Mouse (Mus musculus): Measurements from ENCODE around the gene Actrt2. TPM values are rescaled to one million over a fixed set of nuclear protein-coding genes. Genes with fewer than 3 reads are reported as not detected.

Gene Actrt2
- not detected in 2 replicates for total RNA-seq (2021)
- long read RNA-seq = 0 reads

DNA sequence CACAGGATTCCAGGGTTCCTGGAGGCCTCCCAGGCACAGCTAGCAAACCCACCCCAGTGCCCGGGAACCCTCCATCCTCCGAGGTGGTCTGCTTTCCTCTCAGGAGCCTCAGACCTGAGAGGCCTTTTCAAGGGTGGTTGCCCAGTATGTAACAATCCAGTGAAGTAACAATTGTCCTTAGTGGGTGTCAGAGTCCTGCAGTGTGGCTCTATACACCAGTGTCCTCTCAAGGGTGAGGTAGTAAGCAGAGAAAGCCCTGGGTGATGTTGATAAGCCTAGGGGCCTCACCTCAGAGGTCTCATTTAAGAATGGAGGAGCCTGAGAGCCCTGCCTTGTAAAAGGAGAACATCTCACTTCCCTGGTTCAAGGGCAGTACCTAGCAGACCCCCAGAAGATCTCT lies at the start of gene Actrt2:
TSS of gene Actrt2 (minus strand) at position 101 of the 400 bp plus-strand sequence.
- no peak for DNase-seq

DNA sequence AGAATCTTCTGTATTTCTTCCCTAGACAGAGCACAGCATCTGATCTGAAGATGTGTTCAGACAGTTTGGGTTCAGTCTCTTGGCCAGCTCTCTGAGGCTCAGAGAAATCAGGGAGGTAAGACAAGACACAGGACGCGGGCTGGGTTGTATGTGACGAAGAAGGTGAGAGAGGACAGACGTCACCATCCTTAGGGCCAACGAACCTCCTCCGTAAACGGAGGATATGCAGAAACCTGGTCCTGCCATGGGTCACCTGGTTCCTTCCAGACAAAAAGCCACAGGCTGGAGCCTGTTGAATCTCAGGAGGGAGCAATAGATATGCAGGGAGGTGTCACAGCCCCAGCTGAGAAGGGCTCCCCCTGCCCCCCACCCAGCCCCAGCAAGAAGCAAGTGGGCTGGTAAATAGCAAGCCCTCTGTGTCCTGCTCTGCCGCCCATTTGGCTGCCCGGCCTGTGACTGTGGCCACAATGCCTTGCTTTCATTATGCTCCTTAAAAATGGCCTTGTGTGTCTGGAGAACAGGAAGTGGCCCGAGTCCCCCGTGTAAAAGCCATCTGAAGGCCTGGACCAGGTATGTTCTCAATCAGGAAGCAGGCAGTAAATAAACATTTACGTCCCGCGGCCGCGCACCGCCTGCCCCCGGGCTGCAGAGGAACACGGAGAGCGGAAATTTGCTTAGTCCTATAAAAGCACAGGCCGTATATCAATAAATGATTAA lies 41.9 kb upstream of the Actrt2 start:
- DNase-seq = no peak

DNA sequence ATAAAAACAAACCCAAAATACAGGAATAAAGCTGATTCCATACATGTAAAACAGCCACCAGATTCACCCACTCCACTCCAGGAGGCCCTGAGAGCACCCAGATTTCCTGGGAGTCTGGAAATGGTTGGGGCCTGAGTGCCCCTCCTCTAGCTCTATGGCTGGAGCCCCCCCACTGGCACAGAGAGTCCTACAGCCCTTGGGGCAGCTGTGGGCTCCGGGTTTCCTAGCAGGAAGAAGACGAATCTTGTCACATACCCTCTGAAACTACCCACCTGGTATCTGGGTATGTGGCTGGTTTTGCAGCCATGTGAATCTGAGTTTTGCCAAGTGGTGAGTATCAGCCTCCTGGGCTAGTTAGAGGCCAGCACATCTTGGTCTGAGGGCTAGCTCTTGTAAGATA lies 41.1 kb upstream of the Actrt2 start:
- DNase-seq = no peak

DNA sequence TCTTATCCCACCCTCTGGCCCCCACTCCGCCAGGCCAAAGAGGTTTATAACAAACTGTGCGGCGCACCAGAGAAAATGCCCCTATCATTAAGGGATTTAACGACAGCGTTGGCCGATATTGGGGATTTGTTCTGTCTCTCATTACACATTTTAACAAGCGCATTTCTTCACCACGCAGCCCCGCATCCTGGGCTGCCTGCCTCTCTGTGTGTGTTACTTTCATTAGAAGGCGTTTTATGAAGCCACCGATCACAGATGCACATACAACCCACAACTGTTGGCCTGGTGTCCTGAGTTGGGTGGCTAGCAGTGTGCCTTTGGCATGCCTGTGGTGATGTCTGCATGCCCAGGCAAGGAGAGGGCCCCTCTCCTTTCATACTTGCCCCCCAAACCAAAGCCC lies 40.6 kb upstream of the Actrt2 start:
- no peak for DNase-seq

DNA sequence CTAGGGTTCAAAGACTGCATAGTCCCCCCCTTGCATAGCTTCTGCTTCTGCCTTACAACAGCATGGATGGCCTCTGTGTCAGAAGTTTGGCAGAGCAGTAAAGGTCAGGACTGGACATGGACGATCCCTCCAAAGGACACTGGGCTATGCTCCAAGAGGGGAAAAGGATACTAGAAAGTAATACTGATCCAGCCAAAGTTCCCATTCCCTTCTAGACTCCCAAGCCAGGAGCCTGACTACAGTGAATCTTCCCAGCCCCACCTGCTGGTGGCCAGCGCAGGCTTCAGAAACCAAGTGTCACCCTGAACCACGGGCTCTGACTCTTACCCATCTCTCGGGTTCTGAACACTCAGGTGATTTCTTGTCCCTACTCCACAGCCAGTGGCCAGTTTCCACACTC lies 39.9 kb upstream of the Actrt2 start:
- no peak for DNase-seq

DNA sequence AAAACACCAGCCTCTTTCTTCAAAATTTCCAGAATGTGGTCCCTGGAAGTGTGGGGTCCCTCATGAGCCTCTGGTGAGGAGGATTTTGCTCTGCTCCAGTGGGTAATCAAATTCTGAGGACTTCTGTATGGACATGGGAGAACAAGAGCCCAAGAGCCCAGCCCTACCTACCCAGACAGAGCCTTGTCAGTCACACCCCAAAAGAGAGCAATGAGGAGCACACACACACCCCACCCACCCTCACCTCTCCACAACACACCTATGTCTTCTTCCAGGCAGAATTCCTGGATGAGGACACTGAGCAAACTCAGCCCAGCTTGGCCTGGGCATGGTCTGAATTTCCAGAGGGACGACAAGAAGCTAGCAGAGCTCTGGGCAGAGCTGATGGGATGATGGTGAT lies 38.8 kb upstream of the Actrt2 start:
- no peak for DNase-seq

DNA sequence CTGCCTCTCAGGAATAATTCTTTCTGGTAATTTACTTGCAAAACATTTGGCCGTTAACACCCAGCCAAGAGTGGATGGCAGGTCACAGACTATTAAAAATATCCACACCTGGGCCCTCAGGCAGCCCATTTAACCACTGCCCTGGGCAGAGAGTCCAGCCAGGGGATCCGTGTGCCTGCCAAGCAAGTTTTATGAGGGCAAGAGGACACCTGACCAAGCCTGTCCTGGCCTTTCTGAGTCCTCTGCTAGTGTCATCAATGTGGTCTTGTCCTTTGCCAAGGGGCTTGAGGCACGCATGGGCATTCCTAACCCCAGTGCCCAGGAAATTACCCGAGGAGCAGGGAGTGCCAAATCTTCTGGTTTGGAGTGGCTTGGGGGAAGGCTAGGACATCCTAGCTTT lies 38.0 kb upstream of the Actrt2 start:
- no peak for DNase-seq

DNA sequence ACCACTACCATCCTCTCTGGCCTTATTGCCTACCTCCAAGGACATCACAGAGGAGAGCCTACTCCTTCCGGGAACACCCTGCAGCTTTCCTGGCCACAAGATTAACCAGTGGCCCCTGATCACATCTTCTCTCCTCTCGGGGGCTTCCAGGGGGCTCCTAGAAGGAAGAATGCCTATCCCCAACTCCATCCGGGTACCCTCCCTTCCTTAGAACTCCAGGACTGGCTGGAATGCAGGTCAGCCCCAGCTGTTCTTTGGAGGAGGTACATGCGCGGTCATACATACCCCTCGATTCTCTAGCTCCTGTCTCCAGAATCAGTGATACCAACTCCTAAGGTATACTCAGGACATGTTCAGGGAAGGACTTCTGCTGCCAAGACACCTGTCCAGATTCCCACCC lies 37.4 kb upstream of the Actrt2 start:
- no peak for DNase-seq

DNA sequence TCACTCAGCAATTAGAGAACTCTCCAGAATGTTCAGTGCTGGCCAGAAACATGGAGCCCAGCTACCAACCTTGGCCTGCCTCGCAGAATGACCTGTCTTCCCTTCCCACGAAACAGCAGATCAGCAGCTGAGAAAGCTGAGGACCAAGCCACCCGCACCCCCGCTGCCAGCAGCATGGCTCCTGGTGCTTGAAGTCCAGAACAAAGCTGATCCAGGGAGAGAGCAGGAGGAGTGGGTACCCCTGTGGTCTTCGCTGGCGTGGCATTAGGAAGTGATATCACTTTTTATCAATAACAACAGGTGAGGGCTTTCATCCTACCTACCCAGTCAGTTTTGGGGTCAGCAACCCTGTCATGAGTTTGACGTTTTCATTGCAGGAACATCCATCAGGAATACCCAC lies 36.9 kb upstream of the Actrt2 start:
- DNase-seq = no peak

DNA sequence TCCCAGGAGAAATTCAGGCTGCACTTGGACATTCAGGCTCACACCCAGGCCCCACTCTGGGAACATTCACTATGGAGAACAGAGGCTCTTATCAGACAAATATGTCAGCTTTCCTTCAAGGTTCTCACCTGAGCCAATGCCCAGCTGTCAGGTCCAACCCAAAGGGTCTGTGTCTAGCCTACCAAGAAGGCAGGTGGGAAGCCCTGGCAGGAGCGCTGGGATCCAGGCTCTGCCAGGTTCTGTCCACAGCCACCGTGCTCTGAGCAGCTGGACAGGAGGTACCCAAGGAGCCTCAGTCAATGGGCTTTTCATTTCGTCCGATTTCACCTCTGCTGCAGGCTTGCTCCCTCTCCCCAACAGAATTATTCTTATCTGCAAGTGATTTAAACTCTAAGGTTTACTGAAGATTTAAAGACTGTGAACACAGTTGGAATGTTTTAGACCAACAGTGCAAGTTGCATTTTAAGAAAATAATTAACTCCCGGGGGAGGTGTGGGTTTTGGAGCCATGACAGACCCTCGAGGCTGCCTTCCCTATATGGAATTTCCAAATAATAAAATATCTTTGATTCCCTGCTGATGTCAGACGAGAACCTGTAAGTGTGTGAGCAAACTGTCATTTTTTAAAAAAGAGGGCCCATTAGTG lies 35.9 kb upstream of the Actrt2 start:
- no peak for DNase-seq

DNA sequence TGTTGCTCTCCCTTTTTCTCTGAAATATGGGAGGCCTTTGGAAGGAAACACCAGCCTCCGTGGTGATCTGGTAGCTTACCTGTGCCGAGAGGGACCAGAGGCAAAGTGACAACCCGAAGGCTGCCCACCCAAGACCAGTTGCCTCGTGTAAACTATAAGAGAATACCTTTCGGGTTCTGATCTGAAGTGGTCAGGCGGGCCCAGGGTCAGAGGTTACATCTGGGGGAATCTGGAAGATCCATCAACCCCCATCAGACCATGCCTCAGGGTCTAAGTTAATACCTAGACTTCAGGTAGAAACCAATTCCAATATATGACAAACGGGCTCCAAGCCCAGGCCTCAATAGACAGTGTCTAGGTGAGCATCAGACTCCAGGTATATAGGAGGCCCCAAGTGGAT lies 35.3 kb upstream of the Actrt2 start:
- DNase-seq = no peak

DNA sequence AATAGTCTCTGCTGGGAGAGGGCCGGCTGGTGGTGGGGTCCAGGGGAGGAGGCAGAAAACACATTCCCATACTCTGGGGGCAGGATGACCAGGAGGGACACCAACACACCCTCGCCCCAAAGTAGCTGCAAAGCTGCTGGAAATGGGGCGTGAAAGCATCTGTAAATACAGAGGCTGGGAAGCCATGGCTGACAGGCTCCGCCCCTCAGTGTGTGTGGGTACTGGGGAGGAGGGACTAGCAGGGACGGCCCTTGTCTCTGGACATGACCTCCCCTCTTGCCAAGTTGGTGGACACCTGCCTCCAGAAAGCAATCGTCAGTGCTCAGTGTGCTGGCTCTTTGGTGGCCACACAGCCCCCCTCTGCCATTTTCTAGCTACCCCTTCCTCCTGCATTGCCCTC lies 34.5 kb upstream of the Actrt2 start:
- DNase-seq = no peak

DNA sequence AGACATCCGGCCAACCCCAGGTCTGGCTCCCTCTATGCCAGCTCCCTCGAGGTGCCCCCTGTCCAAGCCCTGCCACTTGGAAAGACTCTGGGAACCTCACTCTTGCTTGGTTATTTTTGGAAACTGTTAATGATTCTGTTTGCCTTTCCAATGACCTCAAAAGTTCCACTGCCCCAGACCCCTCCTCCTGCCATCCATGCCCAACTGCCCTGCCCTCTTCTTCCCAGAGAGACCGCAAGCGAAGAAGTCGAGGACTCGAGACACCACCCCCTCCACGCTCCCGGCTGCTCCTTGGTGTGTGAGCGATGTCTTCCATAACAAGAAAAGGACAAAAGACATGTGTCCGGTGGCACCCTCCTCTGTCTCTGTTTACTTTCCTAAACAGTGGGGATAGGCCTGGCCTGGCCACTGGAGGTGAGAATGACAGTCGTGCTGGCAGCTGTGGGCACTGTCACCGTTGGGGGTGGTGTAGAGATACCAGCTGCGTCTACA lies 33.3 kb upstream of the Actrt2 start:
- DNase-seq = no peak

DNA sequence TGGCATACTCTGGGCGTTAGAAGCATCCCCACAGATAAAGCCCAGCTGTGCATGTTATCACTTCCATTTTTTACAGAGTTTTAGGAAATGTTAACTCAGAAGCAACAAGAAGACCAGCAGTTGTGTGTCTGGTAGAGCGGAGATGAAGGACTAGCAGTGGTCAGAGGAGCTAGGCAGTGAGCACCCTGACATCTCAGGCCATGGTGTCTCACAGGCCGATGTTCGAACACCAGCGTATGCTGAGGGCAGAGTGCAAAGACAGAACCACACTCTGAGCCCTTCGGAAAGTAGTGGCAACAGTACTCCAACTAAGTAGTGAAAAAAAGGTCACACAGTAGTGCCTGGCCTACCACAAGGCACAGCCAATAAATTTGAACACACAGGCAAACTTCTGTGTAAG lies 32.8 kb upstream of the Actrt2 start:
- no peak for DNase-seq

DNA sequence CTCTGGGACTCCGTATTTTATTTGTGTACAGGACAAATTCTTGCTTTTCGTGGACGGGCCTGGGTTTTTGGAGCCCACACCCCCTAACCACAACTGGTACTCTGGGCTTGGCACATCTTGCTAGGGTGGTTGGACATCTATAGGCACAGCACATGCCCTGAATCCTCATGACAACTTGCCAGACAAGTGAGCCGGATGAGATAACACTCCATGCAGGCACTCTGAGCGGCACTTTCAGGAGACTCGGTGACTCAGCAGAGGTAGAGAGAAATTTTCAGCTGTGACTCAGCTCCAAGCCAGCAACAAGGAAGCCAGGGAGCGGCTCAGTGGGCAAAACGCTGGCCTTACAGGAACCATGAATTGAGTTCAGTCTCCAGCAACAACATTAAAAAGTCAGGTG lies 31.6 kb upstream of the Actrt2 start:
- no peak for DNase-seq

DNA sequence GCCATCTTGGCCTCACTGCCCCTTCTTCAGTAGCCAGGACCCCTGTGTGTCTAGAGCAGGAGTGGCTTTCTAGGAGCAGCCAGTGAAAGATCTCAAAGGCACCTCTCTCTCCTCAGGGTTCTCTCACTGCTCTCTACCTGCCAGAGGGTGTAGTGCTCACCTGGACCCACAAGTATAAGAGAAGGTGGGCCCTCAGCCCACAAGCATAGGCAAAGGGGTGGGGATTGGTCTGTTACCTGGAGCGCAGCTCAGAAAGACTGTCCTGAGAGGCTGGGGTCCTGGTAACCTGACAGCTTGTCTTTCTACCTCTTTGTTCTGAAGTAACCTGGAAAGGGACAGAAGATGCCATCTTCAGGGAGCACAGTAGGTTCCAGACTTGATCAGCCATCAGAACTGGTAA lies 31.0 kb upstream of the Actrt2 start:
- DNase-seq = no peak

DNA sequence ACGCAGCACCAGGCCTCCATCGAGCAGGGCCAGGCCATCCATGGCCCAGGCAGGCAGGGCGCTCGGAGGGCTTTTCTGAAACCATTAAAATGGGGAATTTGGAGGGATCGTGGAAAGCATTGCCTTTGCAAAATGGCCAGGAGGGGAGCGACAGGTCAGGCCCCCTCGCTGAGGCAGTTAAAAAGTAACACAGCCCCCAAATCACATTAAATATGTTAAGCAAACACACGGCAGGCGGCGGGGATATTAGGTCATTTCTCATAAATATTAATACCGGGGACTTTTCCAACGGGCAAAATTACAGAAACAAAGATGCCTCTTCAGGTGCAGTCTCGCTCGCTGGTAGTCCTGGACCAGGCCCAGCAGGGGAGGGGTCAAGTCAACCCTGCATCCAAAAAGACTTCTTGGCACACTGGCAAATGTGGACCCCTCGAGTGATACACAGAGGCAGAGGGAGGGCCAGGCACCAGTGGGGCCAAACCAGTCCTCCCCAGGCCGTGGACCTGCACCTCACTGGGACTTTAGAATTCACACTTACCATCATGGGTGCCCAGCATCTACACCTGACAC lies 30.4 kb upstream of the Actrt2 start:
- DNase-seq = no peak

DNA sequence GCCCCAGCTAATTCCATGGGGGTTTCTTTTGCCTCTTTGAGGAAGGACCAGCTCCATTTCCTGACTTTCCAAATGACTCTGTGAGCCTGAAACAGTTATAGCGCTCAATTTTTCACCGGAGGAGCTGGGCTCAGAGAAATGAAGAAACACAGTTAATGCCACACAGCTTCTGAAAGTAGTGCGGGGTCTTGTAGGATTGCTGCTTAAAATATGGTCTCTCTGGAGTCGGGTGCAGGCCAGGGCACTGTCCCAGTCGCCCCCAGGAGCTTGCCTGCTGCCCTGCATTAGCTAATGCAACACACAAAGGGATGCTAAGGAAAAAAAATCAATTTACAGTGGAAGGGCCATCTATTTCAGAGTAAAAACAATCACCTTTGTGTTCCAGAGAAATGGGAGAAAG lies 29.8 kb upstream of the Actrt2 start:
- DNase-seq = no peak

DNA sequence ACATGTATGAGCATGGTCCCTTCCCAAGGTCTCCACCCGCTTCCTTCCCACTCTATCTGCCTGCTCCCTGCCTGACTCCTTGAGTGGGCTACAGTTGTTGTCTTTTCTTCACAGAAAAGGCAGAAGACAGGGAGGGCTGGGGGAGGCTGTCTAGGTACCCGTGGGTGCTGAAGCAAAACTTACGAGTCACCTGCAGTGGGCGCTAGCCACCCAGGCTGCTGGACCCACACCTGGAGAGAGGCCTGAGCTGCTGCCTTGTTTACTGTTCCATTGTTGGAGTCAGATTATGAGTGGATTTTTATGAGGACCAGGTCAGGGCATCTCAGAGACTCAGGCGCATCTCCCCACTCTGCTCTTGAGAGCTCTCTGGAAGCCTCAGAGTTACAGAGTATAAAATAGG lies 28.9 kb upstream of the Actrt2 start:
- no peak for DNase-seq

DNA sequence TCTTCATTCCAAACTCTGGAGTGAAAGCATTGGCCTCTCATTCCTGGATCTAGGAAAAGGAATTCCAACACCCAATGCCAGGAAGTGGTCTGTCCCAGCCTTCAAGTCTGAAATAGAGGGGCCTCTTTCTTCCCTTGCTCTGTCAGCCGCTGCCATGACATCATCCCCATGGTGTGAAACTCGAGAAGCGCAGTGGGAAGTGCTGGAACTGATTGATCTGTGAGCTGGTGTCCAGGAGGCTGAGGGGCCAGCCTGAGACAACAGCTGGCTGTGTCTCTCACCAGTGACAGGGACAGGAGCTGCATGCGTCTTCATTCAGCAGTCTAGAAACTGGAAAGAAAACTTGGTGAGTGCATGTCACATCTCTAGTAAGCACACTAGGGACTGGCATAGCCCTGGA lies 28.5 kb upstream of the Actrt2 start:
- DNase-seq = no peak

DNA sequence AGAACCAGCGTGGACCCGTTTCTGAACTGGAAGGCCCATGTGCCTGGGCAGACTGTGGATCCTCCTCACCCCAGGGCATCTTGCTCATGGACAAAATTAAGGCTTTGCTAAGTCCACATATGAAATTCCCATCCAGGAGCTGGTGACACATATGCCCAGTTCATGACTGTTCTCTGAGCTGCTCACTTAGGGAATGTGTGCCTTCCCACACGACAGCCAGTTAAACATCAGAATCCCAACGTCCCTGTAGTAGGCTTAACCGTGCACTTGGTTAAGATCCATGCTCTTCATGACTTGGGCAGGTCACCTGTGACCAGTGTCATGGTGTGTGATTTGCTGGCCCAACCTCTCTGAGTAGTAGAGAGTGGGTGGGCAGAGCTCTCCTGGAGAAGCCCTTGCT lies 26.7 kb upstream of the Actrt2 start:
- DNase-seq = no peak

DNA sequence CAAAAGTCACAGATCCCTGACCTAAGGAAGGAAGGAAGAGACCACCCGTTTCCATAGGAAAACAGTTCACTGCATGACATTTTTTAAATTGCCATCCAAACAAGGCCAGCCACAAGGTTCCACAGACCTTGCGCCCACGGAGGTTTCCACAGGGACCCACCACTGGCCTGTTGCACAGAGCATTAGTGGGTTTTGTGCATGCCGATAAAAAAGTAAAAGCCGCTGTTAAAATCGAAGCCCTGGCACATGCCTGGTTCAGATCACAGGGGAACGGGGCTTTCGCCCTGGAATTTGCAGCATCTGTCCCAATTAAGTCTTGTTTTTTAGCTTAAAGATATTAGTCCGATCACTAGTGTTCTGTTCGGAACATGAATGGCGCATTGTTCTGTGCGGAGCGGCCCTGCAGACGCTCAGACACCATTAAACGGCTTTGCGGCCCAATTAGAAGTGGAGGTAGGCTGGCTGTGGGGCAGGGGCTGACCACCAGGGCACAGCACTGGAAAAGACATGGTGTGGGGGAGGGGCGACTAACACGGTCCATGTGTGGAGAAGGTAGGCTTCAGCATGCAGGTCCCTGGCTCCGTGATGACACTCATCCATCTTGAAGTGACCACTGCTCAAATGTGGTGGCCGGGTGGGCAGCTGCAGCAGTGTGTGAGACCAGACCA lies 25.8 kb upstream of the Actrt2 start:
- no peak for DNase-seq

DNA sequence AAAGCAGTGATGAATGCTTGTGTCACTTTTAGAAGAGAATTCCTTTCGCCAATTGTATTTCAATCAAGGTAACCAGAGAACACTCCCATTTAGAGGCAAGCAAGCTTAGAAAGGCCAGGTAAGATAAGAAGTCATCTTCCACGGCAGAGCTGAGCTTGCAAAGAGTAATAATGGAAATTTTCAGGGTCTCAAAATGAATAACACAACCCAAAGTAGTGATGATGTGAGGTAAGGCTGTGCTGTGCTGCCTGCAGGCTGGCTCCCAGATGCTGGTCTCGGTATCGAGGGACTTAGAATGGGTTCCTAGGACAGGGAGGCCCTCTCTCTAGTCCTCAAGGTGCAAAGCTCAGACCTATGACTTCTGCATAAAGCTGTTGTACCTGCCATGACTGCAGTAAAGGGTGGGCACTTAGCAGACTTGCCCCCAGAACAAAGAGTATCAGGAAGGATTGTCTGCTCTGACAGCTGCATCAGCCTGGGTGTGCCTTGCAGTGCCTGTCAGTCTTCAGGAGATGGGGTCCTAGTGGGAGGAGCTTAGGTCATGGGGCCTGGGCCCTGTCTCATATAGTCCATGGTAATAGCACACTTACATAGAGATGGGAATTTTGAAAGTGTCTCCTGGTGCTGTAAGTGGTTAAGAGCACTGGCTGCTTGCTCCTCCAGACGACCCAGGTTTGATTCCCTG lies 15.5 kb upstream of the Actrt2 start:
- DNase-seq = no peak
